Mouse (Mus musculus): ENCODE measurements around the gene Abcb11.
A peak's percentile ranks its signal among the peaks of the same experiment; 100 is the strongest.
"Not testable (repeated sequence)": the region's sequence is repeated elsewhere in the genome, so short reads cannot be mapped to it uniquely, and the experiment has no call there.

The Abcb11 gene

GRCm38 (mm10) chr2:69342496-69343221 is at the start of gene Abcb11:
Gene Abcb11 (minus strand): TSS chr2:69342616.
- peak; percentile 69 for DNase-seq (ENCODE audit: low spot score)

DNA sequence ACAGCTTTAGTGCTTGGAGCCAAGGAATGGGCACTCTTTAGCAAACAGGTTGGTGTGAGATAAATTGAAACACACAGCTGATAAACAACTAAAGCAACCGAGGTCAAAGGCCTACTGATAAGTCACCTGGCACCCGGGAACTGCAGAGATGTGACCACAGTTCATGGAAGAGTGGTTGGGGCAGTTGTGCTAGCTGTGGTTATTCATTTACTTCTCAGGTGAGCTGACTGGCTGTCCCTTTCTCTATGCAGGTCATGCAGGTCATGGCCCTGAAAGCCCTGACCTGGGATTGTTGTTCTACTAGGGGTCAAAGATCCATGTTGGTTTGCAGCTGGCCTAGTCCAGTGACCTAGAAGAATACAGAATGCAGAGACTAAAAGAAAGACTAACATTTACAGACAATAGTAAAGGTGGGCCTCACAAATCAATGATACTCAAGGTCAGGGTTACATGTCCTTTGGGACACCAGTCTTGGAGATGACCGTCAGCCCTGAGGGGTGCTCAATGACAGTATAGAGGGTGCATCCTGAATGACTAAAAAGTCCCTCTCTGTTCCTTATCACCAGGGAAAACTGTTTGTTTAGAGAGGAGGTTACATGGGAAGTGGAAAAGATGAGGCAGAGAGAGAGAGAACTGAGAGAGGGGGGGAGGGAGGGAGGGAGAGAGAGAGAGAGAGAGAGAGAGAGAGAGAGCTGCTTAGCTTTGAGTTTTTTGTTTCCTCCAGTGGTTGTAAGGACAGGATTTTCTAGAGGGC is 43.9 kb upstream of the Abcb11 start:
- DNase-seq (ENCODE audit: low spot score), result peak; percentile 89

- no peak for DNase-seq (ENCODE audit: low spot score)
These were observed 40.4 kb upstream of the Abcb11 start for GRCm38 (mm10) chr2:69382838-69383237.

DNA sequence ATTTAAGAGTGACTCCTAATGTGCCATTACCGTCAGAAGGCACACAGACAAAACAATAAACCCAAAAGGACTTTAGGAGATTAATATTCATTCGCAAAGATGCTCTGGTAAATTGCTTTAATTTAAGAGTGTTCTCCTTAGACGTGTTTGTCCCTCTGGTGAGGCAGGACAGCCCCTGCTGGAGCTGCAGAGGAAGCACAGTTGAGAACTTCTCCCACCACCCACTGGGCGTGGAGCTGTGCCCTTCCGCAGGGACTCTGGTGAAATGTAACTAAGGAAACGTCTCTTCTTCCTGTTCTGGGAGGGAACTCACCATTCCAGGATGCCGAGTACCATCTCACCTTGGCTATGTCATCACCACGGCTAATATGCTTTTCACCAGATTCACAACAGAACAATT is 39.3 kb upstream of the Abcb11 start:
- DNase-seq (ENCODE audit: low spot score), result peak; percentile 46

GRCm38 (mm10) chr2:69380281-69380680 is 37.9 kb upstream of the Abcb11 start, which contains the start of gene Dhrs9:
Gene Dhrs9 (plus strand): TSS chr2:69380445.
- peak; percentile 80 for DNase-seq (ENCODE audit: low spot score)

DNA sequence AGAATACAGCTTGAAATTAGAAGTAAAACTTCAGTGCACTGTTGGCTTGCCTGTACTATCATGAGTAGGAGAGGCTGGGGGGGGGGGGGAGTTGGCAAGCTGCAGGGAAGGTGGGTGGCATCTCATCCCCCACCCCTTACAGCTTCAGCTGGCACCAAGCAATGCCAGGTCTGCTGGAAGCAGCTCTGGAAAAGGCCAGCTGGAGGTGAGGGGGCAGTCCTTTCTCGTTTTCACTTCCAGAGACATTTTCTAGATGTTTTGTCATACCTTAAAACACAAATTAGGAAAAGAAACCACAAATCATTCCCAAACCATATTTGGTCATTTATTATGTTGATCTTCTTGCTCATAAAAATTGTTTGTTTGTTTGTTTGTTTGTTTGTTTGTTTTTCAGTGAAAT is 37.4 kb upstream of the Abcb11 start:
- no peak for DNase-seq (ENCODE audit: low spot score)

GRCm38 (mm10) chr2:69376780-69377179 is 34.4 kb upstream of the Abcb11 start:
- peak; percentile 52 for DNase-seq (ENCODE audit: low spot score)

DNA sequence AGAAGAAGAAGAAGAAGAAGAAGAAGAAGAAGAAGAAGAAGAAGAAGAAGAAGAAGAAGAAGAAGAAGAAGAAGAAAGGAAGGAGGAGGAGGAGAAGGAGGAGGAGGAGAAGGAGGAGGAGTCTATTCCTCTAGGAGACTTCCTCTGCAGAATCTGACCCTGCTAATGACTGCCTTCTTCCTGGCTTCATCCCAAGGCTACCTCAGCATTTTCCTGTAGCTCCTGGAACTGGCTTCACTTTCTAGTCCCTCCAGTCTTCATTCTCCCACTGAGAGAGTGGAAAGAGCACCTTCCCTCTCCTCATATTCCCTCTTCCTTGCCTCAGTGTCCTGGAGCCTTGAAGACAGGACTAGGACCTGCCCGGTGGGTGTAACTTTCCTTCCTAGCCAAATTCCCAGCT is 22.9 kb upstream of the Abcb11 start:
- no peak for DNase-seq (ENCODE audit: low spot score)

GRCm38 (mm10) chr2:69364831-69365230 is 22.4 kb upstream of the Abcb11 start:
- DNase-seq (ENCODE audit: low spot score), result no peak

DNA sequence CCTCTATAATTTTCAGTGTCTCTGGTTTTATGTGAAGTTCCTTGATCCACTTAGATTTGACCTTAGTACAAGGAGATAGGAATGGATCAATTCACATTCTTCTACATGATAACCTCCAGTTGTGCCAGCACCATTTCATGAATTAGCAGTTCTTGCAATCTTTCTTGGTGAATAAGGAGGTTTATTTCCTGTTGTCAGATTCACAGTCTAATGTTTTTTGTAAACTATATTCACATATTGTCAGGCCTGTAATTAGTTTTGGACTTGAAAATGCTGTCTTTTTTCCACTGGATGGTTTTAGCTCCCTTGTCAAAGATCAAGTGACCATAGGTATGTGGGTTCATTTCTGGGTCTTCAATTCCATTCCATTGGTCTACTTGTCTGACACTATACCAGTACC is 13.0 kb upstream of the Abcb11 start:
- DNase-seq (ENCODE audit: low spot score), result not testable (repeated sequence)

- no peak for DNase-seq (ENCODE audit: low spot score)
These were observed 910 bp downstream of the Abcb11 start for GRCm38 (mm10) chr2:69341506-69341905.

GRCm38 (mm10) chr2:69331523-69331922 is 10.9 kb downstream of the Abcb11 start:
- DNase-seq (ENCODE audit: low spot score), result not testable (repeated sequence)

DNA sequence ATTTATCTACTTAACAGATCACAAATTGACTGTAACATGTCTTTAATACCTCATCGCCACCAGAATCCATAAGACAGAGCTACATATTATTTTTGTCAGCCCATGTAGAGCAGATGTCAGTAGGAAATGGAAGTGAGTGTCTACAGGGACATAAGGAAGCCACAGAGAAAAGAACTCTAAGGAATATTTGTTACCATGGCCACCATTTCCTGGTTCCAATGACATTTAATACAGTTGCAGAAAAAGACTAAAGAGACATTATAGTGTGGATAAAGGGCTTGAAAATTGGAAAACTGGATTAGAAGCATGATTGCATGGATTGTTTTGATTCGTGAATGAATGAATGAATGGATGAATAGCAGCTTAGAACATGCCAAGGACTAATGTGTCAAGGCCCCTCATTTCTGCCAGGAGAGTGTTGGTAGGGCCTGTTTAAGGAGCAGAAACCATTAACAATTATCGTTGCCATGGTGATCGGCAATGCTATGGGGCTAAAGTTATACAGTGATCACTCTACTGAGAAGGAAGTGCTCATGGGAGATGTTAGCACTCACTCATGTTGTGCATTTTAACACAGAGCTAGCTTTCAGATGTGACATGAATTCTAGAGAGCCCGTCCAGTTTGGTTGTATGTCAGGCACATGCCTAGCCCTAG is 13.8 kb downstream of the Abcb11 start:
- no peak for DNase-seq (ENCODE audit: low spot score)

- no peak for DNase-seq (ENCODE audit: low spot score)
These were observed 17.3 kb downstream of the Abcb11 start for GRCm38 (mm10) chr2:69324881-69325660.

DNA sequence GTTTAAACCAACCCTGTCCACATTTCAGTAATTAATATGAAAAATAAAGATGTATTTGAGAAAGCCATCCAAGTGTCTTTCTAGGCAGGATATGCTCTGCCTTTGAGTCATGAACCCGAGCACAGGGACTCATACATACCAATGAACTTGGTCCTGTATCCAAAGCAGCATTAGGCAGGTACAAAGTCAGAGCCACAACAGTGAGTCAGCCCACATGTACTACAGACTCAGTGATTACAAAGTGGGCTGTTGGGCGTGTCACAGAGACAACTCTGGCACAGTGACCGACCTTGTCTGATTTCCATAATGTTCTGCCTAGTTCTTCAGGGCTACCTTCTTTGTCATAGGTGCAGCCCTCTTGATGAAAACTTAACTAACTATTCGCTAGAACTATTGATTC is 19.4 kb downstream of the Abcb11 start:
- no peak for DNase-seq (ENCODE audit: low spot score)

DNA sequence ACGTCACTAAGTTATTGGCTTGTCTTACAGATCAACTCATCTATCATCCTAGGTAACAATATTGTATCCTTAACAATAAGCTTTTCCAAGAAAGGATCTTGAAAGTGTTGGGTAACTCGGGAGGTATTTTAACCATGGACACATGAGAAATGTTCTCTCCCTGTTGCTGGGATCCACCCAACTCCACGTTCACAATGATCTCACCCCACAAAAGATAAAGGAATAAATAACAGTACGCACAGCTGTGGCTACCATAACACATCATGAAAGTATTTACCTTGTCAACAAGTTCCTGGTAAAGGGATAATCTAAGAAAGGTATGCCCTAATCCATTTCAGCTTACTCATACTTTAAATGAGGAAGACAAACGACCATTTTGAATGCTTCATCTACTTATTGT is 21.0 kb downstream of the Abcb11 start:
- DNase-seq (ENCODE audit: low spot score), result no peak

DNA sequence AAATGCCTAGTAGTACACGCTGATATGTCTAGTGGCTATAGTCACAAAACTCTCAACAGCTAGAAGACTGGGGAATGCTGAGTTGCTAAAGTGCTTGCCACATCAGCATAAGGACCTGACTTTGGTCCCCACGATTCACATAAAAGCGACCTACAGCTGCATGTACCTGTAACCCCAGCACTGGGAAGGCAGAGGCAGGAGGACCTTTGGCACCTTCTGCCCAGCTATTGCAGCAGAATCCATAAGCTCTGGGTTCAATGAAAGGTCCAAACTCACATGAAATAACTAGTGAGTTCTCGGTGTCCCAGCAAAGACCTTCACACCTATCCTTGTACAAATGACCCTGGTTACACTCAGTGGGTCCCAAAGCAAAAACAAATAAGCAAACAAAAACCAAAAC is 31.1 kb downstream of the Abcb11 start:
- no peak for DNase-seq (ENCODE audit: low spot score)

GRCm38 (mm10) chr2:69308136-69308535 is 34.3 kb downstream of the Abcb11 start:
- no peak for DNase-seq (ENCODE audit: low spot score)

GRCm38 (mm10) chr2:69300568-69300967 is 41.8 kb downstream of the Abcb11 start:
- DNase-seq (ENCODE audit: low spot score), result not testable (repeated sequence)

GRCm38 (mm10) chr2:69294508-69294907 is 47.9 kb downstream of the Abcb11 start:
- DNase-seq (ENCODE audit: low spot score), result no peak

GRCm38 (mm10) chr2:69288989-69289388 is 53.4 kb downstream of the Abcb11 start:
- no peak for DNase-seq (ENCODE audit: low spot score)

- DNase-seq (ENCODE audit: low spot score), result peak; percentile 16
These were observed 66.5 kb downstream of the Abcb11 start for GRCm38 (mm10) chr2:69275875-69276274.
